Mouse (Mus musculus): ENCODE data around the gene Cdkal1. TPM values are rescaled to one million over a fixed set of nuclear protein-coding genes. Genes with fewer than 3 reads are reported as not detected.

Gene Cdkal1
- polyA plus RNA-seq, 1 experiment: 7.2 TPM

- DNase-seq (ENCODE audit: low read depth): peak; percentile 40
- TF ChIP-seq POLR2A (IDR thresholded peaks at IDR 0.05; ENCODE audit: borderline replicate concordance, extremely low read depth, insufficient read depth, insufficient read length, poor library complexity, severe bottlenecking): no peak
- TF ChIP-seq CTCF (IDR thresholded peaks at IDR 0.05; ENCODE audit: borderline replicate concordance, extremely low read depth, insufficient read depth, insufficient read length): no peak
Measured at GRCm38 (mm10) chr13:29603597-29603996, 251.9 kb downstream of the Cdkal1 start.

DNA sequence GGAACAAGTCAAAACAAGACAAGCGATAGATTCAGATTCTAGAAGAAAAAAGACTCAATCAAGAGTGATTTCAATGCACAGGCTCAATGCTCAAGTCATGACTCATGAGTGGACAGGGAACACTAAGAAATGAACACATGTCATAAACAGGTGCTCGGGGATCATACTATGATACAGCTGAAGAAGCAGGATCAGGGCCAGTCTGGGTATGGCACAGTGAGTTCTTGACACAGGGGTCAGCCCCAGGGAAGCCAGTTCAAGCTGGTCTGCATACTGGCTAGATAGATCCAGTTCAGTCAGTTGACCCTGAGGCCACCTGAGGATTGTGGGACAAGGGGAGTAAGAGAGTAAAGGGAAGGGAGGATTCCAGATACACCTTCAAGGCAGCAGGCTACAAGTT is 254.4 kb downstream of the Cdkal1 start:
- TF ChIP-seq POLR2A (IDR thresholded peaks at IDR 0.05; ENCODE audit: borderline replicate concordance, extremely low read depth, insufficient read depth, insufficient read length, poor library complexity, severe bottlenecking) (no peak), CTCF (IDR thresholded peaks at IDR 0.05; ENCODE audit: borderline replicate concordance, extremely low read depth, insufficient read depth, insufficient read length) (no peak)
- no peak for DNase-seq (ENCODE audit: low read depth)

GRCm38 (mm10) chr13:29599646-29600045 is 255.8 kb downstream of the Cdkal1 start:
- DNase-seq (ENCODE audit: low read depth): no peak
- TF ChIP-seq POLR2A (IDR thresholded peaks at IDR 0.05; ENCODE audit: borderline replicate concordance, extremely low read depth, insufficient read depth, insufficient read length, poor library complexity, severe bottlenecking): no peak
- no peak for TF ChIP-seq CTCF (IDR thresholded peaks at IDR 0.05; ENCODE audit: borderline replicate concordance, extremely low read depth, insufficient read depth, insufficient read length)

- no peak for TF ChIP-seq CTCF (IDR thresholded peaks at IDR 0.05; ENCODE audit: borderline replicate concordance, extremely low read depth, insufficient read depth, insufficient read length)
- TF ChIP-seq POLR2A (IDR thresholded peaks at IDR 0.05; ENCODE audit: borderline replicate concordance, extremely low read depth, insufficient read depth, insufficient read length, poor library complexity, severe bottlenecking): no peak
Measured at GRCm38 (mm10) chr13:29596735-29597134, 258.7 kb downstream of the Cdkal1 start.

GRCm38 (mm10) chr13:29593096-29593495 is 262.4 kb downstream of the Cdkal1 start:
- TF ChIP-seq POLR2A (IDR thresholded peaks at IDR 0.05; ENCODE audit: borderline replicate concordance, extremely low read depth, insufficient read depth, insufficient read length, poor library complexity, severe bottlenecking): no peak
- no peak for TF ChIP-seq CTCF (IDR thresholded peaks at IDR 0.05; ENCODE audit: borderline replicate concordance, extremely low read depth, insufficient read depth, insufficient read length)
- no peak for DNase-seq (ENCODE audit: low read depth)

More at GRCm38 (mm10) chr13:29596735-29597134, 258.7 kb downstream of the Cdkal1 start:
- DNase-seq (ENCODE audit: low read depth): no peak

- no peak for DNase-seq (ENCODE audit: low read depth)
- TF ChIP-seq POLR2A (IDR thresholded peaks at IDR 0.05; ENCODE audit: borderline replicate concordance, extremely low read depth, insufficient read depth, insufficient read length, poor library complexity, severe bottlenecking): no peak
- no peak for TF ChIP-seq CTCF (IDR thresholded peaks at IDR 0.05; ENCODE audit: borderline replicate concordance, extremely low read depth, insufficient read depth, insufficient read length)
Measured at GRCm38 (mm10) chr13:29590685-29591084, 264.8 kb downstream of the Cdkal1 start.

- DNase-seq (ENCODE audit: low read depth): peak; percentile 59
Measured at GRCm38 (mm10) chr13:29590164-29590563, 265.3 kb downstream of the Cdkal1 start.

GRCm38 (mm10) chr13:29588693-29589092 is 266.8 kb downstream of the Cdkal1 start:
- no peak for TF ChIP-seq CTCF (IDR thresholded peaks at IDR 0.05; ENCODE audit: borderline replicate concordance, extremely low read depth, insufficient read depth, insufficient read length)
- TF ChIP-seq POLR2A (IDR thresholded peaks at IDR 0.05; ENCODE audit: borderline replicate concordance, extremely low read depth, insufficient read depth, insufficient read length, poor library complexity, severe bottlenecking): no peak
- DNase-seq (ENCODE audit: low read depth): no peak

More at GRCm38 (mm10) chr13:29590164-29590563, 265.3 kb downstream of the Cdkal1 start:
- no peak for TF ChIP-seq POLR2A (IDR thresholded peaks at IDR 0.05; ENCODE audit: borderline replicate concordance, extremely low read depth, insufficient read depth, insufficient read length, poor library complexity, severe bottlenecking)
- no peak for TF ChIP-seq CTCF (IDR thresholded peaks at IDR 0.05; ENCODE audit: borderline replicate concordance, extremely low read depth, insufficient read depth, insufficient read length)

- TF ChIP-seq POLR2A (IDR thresholded peaks at IDR 0.05; ENCODE audit: borderline replicate concordance, extremely low read depth, insufficient read depth, insufficient read length, poor library complexity, severe bottlenecking) (no peak), CTCF (IDR thresholded peaks at IDR 0.05; ENCODE audit: borderline replicate concordance, extremely low read depth, insufficient read depth, insufficient read length) (no peak)
- DNase-seq (ENCODE audit: low read depth): peak; percentile 37
Measured at GRCm38 (mm10) chr13:29581762-29582700, 273.4 kb downstream of the Cdkal1 start.

GRCm38 (mm10) chr13:29580780-29581179 is 274.7 kb downstream of the Cdkal1 start:
- TF ChIP-seq POLR2A (IDR thresholded peaks at IDR 0.05; ENCODE audit: borderline replicate concordance, extremely low read depth, insufficient read depth, insufficient read length, poor library complexity, severe bottlenecking): no peak
- no peak for TF ChIP-seq CTCF (IDR thresholded peaks at IDR 0.05; ENCODE audit: borderline replicate concordance, extremely low read depth, insufficient read depth, insufficient read length)
- DNase-seq (ENCODE audit: low read depth): no peak

DNA sequence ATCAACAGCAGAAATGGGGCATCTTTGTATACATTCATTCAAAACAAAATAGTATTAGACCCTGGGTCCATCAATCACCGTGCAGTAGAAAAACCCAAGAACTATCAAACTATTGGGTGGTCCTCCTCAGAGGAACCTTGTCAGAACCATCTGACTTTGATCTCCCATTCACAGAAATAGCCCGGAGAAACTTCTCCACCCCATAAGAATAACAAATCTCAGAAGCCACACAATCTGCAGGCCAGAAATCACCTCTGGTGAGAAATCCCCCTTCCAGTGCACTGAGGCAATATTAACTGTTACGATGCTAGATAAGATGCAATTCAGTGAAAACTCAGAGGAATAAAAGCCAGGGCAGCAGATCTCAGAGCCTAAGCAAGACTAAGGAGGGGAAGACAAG is 275.5 kb downstream of the Cdkal1 start:
- no peak for DNase-seq (ENCODE audit: low read depth)
- TF ChIP-seq POLR2A (IDR thresholded peaks at IDR 0.05; ENCODE audit: borderline replicate concordance, extremely low read depth, insufficient read depth, insufficient read length, poor library complexity, severe bottlenecking) (no peak), CTCF (IDR thresholded peaks at IDR 0.05; ENCODE audit: borderline replicate concordance, extremely low read depth, insufficient read depth, insufficient read length) (no peak)

Measured in brain, embryonic 14.5 days (tissue).